In genomic region chr14:25493301-25494241, GRCm38 (mm10) we compare ENCODE assay signal across 10 mouse cellular contexts. TPM values are rescaled to one million over a fixed set of nuclear protein-coding genes. Genes with fewer than 3 reads are reported as not detected.
DNase-seq lines count a peak whose midpoint lies in the region; ATAC-seq and TF ChIP-seq lines count a peak whose summit lies in the region.
"Had no signal": no experiment of that assay in that cellular context is flagged by ENCODE, and none has a peak within 500 bp of the region (broad histone marks: within the 10 kb centered on the region; RNA-seq: fewer than 3 reads in every experiment).

No protein-coding gene starts in this region.

- intact Hi-C loops in gastrocnemius, adult 2 months (cut with DNase I), result no loop called here

- WGBS in heart, embryonic 12.5 days, result 72% methylated on average over 22 of the region's 22 CpGs
- 37% methylated on average over 22 of the region's 22 CpGs for WGBS in midbrain, embryonic 16.5 days

- no peak for TF ChIP-seq CTCF in gastrocnemius, adult 2 months (IDR thresholded peaks at IDR 0.05)

- no peak overlapping the region for H3K4me3 ChIP-seq in heart, embryonic 12.5 days
- no peak overlapping the region; the same call in none of the 2 replicates for H3K4me3 ChIP-seq in gastrocnemius, adult 2 months
- no peak overlapping the region for H3K4me3 ChIP-seq in midbrain, embryonic 16.5 days (ENCODE audit: low read depth, low read length)
- H3K4me3 ChIP-seq: stomach, embryonic 15.5 days had no signal

- peak overlapping the region; percentile 5; the same call in 1 of the 2 replicates for H3K27ac ChIP-seq in heart, embryonic 12.5 days (ENCODE audit: poor library complexity, severe bottlenecking)
- H3K27ac ChIP-seq in gastrocnemius, adult 2 months, result peak overlapping the region; percentile 96
- peak overlapping the region; percentile 67 for H3K27ac ChIP-seq in midbrain, embryonic 16.5 days (ENCODE audit: low read length)
- H3K27ac ChIP-seq: stomach, embryonic 15.5 days had no signal

- H3K9me3 ChIP-seq in heart, embryonic 12.5 days (replicated peaks), result no peaks in the 10 kb centered on the region
- no peaks in the 10 kb centered on the region for H3K9me3 ChIP-seq in midbrain, embryonic 16.5 days (replicated peaks; ENCODE audit: control insufficient read depth, low read length, poor library complexity, severe bottlenecking)
- H3K9me3 ChIP-seq: stomach, embryonic 15.5 days had no signal

- no peak for ATAC-seq in heart, embryonic 12.5 days (ENCODE audit: insufficient number of reproducible peaks, low FRiP score)
- peak; percentile 36; the same call in 1 of the 2 replicates for ATAC-seq in midbrain, embryonic 16.5 days
- ATAC-seq: Patski had no signal

- no peak overlapping the region for H3K4me2 ChIP-seq in heart, embryonic 12.5 days
- peak overlapping the region; percentile 14; the same call in 1 of the 2 replicates for H3K4me2 ChIP-seq in midbrain, embryonic 16.5 days (ENCODE audit: low read length)
- H3K4me2 ChIP-seq: stomach, embryonic 15.5 days had no signal

- DNase-seq in heart, adult 9 months (ENCODE audit: low spot score in 2 of 2), result no peak
- peak; percentile 87 for DNase-seq in Muller cell, postnatal 12 days (ENCODE audit: inconsistent ontology term)
- DNase-seq in gastrocnemius, adult 2 months, result peak; percentile 90
- peak; percentile 84 for DNase-seq in kidney, postnatal 14 days
- no peak for DNase-seq in urinary bladder, postnatal 14 days (ENCODE audit: low spot score)
- no peak for DNase-seq in thymus, adult 18-20 months

- H3K4me1 ChIP-seq in heart, embryonic 12.5 days (replicated peaks), result peaks cover 100% of the 10 kb centered on the region
- peaks cover 67% of the 10 kb centered on the region for H3K4me1 ChIP-seq in midbrain, embryonic 16.5 days (ENCODE audit: control insufficient read depth, insufficient read depth, low read length)

- no peaks in the 10 kb centered on the region for H3K36me3 ChIP-seq in heart, embryonic 12.5 days
- H3K36me3 ChIP-seq in midbrain, embryonic 16.5 days (ENCODE audit: control insufficient read depth, insufficient read depth, low read length), result no peaks in the 10 kb centered on the region
- H3K36me3 ChIP-seq: stomach, embryonic 15.5 days had no signal

- H3K27me3 ChIP-seq in heart, embryonic 12.5 days (replicated peaks), result no peaks in the 10 kb centered on the region
- no peaks in the 10 kb centered on the region for H3K27me3 ChIP-seq in midbrain, embryonic 16.5 days (ENCODE audit: control insufficient read depth, insufficient read depth, low read depth, low read length)
- H3K27me3 ChIP-seq: Patski; stomach, embryonic 15.5 days had no signal

- H3K9ac ChIP-seq in heart, embryonic 12.5 days, result 0 out of 2 replicates have a peak overlapping the region, but pooled peaks have one; percentile 31
- H3K9ac ChIP-seq in midbrain, embryonic 16.5 days (ENCODE audit: low read depth, low read length), result peak overlapping the region; percentile 33
- H3K9ac ChIP-seq: stomach, embryonic 15.5 days had no signal

RNA-seq across cellular contexts. Expression of gene Zmiz1, which starts 34.6 kb away (rescaled TPM):
- polyA plus RNA-seq in heart, embryonic 12.5 days (2016; fragmentation: Nextera tagmentation; extraction: Ambion mirVana), result 34.2 and 41.4 TPM in 2 replicates
- 10 to 100 TPM; 27.4 to 34.5 TPM for total RNA-seq in gastrocnemius, adult 2 months (2021)
- polyA plus RNA-seq in midbrain, embryonic 16.5 days (2015; fragmentation: Nextera tagmentation; extraction: Ambion mirVana), result 54.2 and 58.0 TPM in 2 replicates

Comparison
In these comparisons a context has a peak if more than half of its experiments do, and no peak if none do; other contexts are left out.
1. H3K27ac ChIP-seq: peak in every context shown above with its lines; median percentile 96 in gastrocnemius, adult 2 months; 67 in midbrain, embryonic 16.5 days; 5 in heart, embryonic 12.5 days.
2. DNase-seq: peak in Muller cell, postnatal 12 days (single experiment), gastrocnemius, adult 2 months (single experiment) and kidney, postnatal 14 days (single experiment); none in heart, adult 9 months (0 of 2), urinary bladder, postnatal 14 days (single experiment) and thymus, adult 18-20 months (0 of 2).